Mouse (Mus musculus) lung, adult 2 months (tissue): Measurements from ENCODE around the gene Cenpb. TPM values are rescaled to one million over a fixed set of nuclear protein-coding genes. Genes with fewer than 3 reads are reported as not detected.

ENCODE experiments used
- DNase-seq: peaks from one replicate; pipeline ENCODE4 v3.0.0; 2022
- H3K4me1 ChIP-seq: fragments of 200-500 bp; 2 replicates; pipeline ENCODE4 v1.6.1; 2011; ENCODE audit warnings: low read length; ENCODE audit not compliant: control insufficient read depth, insufficient read depth
- H3K4me3 ChIP-seq: fragments of 200-500 bp; replicated peaks from 2 replicates; pipeline ENCODE3; 2011; ENCODE audit warnings: low read depth, mild to moderate bottlenecking, control low read depth, low read length; ENCODE audit errors: extremely low read depth
- CTCF ChIP-seq: fragments of 200-500 bp; IDR thresholded peaks from 2 replicates; pipeline ENCODE4 v1.5.1; 2011; ENCODE audit warnings: mild to moderate bottlenecking, low read length, control low read depth; ENCODE audit not compliant: insufficient read depth
- POLR2A ChIP-seq: fragments of 200-500 bp; IDR thresholded peaks from 2 replicates; pipeline ENCODE4 v1.6.1; 2011; ENCODE audit warnings: low read depth, mild to moderate bottlenecking, control low read depth, low read length, borderline replicate concordance; ENCODE audit errors: extremely low read depth
- WGBS: fragments of 180-500 bp; shearing (Covaris S2); methylation state at CpG from one replicate; pipeline ENCODE4 v1.1.7; 2018; 5-methylcytosine and 5-hydroxymethylcytosine counted together
- polyA plus RNA-seq: library from polyadenylated mRNA; depleted of rRNA; stranded (reverse); fragments of >200 nt; gene quantifications from 2 replicates; pipeline ENCODE4 v1.2.3, GENCODE M21; 2012

The Cenpb gene
- polyA plus RNA-seq, 1 experiment: 131 TPM

DNA sequence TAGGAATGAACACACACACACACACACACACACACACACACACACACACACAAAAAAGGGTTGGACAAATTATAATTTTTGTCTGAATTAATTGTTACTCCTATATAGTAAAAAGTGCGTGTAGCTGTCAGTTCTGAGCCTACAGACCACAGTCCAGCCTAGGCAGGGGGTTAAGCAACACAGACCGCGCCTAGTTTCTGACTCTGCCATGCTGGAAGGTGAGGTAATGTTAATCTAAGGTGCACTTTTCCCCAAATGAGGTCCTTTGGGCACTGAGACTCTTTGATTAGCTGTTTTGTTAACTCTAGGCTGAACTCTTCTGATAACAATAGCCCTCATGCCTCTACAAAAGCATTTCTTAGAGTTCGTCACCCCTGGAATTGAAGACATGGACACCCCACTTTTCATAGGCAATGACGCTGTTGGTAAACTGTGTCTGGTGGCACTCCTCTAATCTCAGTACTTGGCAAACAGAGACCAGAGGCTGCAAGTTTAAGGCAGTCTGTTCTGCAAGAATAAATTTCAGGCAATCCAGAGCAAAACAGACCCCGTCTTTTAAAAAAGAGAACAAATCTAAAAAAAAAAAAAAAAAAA, 24.0 kb upstream of the Cenpb start:
- DNase-seq: no peak
- WGBS: 54% methylated on average over 6 of the region's 6 CpGs
- H3K4me1 ChIP-seq: peaks cover 13% of the 10 kb centered on the region
- no peak overlapping the region for H3K4me3 ChIP-seq
- TF ChIP-seq POLR2A (no peak), CTCF (no peak)

DNA sequence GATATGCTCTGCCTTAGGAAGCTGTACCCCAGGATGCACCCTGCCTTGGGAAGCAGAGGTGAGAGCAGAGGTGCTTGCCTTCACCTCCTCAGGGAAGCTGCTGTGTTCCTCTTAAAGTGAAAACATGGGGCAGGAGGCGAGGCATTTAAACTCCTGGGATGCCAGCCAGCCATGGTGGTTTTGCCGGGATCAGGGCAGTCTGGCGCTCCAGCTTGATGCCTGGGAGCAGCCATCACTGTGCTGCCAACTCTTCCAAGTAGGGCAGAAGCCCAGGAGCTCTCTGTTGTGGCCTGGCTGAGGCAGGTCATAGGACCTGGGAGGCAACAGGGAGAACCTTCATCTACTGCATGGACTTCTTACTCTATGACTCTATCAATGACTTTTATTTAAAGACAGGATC, 21.4 kb upstream of the Cenpb start:
- no peak overlapping the region for H3K4me3 ChIP-seq
- no peak for DNase-seq
- peaks cover 15% of the 10 kb centered on the region for H3K4me1 ChIP-seq
- TF ChIP-seq CTCF (no peak), POLR2A (no peak)
- WGBS: 81% methylated on average over 3 of the region's 3 CpGs

DNA sequence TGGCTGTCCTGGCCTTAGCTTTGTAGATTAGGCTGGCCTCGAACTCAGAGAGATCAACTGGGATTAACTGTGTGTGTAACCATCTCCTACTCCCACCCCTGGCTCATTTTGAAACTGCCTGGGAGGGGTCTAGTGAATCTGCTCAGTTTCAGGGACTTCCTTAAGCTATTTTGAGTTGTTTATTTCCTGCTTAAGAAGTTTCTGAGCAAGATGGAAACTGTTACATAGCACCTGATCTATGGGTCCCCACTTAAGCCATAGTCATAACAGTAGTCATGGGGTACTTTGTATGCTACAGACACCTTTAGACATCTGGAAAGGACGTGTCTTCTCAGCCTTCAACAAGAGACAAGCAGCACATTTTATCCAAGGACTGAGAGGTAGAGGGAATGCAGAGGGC, 20.8 kb upstream of the Cenpb start:
- Histone ChIP-seq H3K4me3 (no peak overlapping the region), H3K4me1 (peaks cover 15% of the 10 kb centered on the region)
- WGBS: 80% methylated on average over 2 of the region's 2 CpGs
- no peak for DNase-seq
- no peak for TF ChIP-seq POLR2A
- no peak for TF ChIP-seq CTCF

DNA sequence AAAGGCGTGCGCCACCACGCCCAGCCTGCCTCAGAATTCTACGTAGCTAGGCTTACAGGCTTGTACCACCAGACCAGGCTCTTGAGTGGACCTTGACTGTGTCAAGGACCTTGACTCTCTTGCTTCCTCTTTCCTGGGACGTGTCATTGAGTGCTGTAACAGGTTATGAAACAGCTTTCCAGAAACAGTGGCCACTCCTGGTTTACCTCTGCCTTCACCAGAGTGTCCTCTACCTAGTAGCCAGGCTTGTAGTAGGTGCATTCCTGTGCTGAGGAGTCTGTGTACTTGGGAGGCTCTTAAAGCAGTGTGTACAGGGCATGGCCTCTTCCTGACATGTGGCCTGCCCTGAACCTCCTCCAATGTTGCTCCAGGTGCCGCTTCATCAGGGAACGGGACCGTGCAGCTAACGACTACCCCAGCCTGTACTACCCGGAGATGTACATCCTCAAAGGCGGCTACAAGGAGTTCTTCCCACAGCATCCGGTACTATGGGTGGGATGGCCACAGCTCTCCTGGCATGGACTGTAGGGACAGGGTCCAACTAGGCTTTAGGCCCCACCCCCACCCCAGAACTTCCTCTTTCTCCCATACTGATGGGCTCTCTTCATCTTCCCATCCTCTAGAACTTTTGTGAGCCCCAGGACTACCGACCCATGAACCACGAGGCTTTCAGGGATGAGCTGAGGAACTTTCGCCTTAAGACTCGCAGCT, 16.9 kb upstream of the Cenpb start:
- peak overlapping the region; percentile 44 for H3K4me3 ChIP-seq
- TF ChIP-seq CTCF (no peak), POLR2A (peak; percentile 34; the same call in 1 of the 2 replicates)
- H3K4me1 ChIP-seq: peaks cover 2% of the 10 kb centered on the region; the same call in 1 of the 2 replicates
- peak; percentile 63 for DNase-seq
- WGBS: 78% methylated on average over 16 of the region's 16 CpGs

DNA sequence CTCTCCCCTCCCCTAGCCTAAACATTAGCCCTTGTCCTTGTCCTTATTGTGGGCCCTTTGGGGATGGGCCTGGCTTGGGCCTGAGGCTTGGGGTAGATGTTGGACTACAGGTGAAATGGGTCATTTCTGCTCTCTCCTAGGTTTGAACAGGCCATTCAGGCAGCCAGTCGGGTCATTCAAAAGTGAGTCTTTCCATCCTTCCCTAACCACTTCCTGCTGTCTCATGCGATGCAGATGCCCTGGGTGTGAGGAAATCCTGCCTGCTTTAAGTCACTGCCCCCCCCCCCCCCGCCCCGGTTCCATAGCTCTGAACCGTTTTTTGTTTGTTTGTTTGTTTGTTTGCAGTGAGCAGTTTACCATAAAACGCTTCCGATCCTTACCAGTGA, 11.1 kb upstream of the Cenpb start:
- TF ChIP-seq POLR2A: no peak
- TF ChIP-seq CTCF: no peak
- DNase-seq: no peak
- WGBS: 65% methylated on average over 7 of the region's 7 CpGs
- H3K4me3 ChIP-seq: no peak overlapping the region
- peaks cover 21% of the 10 kb centered on the region for H3K4me1 ChIP-seq

DNA sequence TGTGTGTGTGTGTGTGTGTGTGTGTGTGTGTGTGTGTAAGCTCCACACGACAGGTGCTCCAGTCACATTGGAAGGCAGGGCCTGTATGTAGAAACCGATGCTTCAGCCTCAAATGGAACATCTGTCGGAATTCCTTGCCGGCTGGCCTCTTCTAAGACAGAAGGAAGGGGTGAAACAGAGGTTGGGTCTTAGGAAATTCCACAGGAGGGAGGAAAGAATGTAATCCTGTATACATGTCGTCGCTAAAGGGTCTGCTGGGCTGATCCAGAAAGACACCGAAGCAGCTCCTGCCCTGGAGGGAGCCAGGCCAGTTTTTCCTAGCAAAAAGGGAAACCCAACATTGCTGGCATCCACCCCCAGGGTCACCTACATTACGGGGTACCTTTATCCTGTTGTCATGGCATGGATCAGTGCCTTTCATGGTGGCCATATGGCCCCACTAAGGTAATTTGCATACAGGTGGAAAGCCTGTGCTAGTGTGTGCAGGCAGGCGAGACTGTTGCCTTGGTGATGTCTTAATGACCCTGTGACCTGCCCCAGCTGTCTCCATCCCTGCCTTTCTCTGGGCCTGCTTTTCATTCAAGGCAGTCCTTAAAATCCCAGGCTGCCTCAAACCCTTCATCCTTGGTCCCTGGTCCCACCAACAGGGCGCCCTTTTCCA, 10.6 kb upstream of the Cenpb start:
- WGBS: 65% methylated on average over 10 of the region's 10 CpGs
- no peak overlapping the region for H3K4me3 ChIP-seq
- DNase-seq: no peak
- H3K4me1 ChIP-seq: peaks cover 21% of the 10 kb centered on the region
- TF ChIP-seq CTCF: no peak
- no peak for TF ChIP-seq POLR2A

DNA sequence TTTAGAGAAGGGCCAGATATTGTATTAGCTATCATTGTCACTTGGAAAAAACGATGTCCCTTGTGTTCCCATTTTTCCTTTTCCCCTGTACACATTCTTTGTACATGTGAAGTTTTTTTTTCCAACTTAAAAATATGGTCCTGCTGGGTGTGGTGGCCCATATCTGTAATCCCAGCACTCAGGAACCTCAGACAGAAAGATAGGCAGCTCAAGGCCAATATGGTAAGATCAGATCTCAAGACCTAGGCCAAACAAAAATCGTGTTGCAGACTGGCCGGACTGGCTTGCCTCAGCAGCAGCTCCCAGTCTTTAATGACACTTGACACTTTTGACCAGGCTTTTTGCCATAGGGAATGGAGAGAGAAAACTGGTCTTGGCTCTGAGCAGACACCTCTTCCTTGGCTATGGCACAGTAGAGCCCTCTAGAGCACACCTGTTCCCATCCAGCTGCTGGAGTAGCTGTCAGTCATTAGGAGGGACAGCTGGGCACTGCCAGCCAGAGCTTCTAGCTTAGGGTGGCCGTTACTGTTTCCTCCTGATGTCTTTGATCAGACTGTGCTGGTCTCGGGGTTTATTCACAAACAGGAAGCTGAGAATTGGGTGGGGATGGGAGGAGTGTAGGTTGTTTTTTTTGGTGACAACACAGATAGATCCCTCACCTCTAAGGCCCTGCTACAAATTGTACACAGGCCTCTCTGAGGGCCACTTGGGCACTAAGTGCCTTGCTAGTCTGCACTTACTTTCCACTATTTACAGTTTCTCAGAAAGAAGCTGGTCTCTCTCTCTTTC, 9.8 kb upstream of the Cenpb start:
- Histone ChIP-seq H3K4me1 (peaks cover 21% of the 10 kb centered on the region), H3K4me3 (no peak overlapping the region)
- WGBS: 27% methylated on average over 5 of the region's 5 CpGs
- DNase-seq: no peak
- no peak for TF ChIP-seq POLR2A
- TF ChIP-seq CTCF: no peak

DNA sequence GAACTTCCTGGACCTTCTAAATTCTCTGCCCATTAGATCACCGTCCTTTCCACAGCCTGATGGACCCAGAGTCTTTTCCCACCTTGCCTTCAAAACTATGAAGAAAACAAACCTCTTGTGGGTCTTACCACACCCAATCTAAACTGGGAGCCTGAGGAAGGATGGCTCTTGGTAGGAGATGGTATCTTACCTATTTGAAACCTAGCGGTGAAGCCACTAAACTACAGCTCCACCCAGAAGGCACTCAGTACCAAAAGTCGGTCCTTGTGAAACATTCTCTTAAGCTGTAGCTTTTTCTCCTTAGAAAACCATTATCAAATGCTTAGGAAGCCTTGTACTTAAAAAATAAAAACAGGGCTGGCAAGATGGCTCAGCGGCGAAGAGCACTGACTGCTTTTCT, 8.4 kb upstream of the Cenpb start:
- no peak for DNase-seq
- 85% methylated on average over 5 of the region's 5 CpGs for WGBS
- Histone ChIP-seq H3K4me3 (no peak overlapping the region), H3K4me1 (peaks cover 21% of the 10 kb centered on the region)
- TF ChIP-seq POLR2A (no peak), CTCF (no peak)

DNA sequence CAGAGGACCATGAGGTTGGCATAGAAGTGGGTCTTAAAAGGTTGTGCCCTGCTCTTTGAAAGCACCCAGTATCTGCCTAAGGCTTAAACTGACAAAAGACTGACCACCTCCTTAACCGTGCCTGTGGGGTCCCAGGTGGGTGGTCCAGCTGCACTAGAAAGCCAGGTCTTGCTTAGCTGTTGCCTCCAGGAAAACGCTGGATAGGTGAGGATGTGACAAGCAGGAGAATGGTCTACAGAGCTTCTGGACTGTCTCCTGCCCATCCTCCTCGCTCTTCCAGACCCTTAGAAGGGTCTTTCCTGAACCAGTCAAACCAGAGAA, 7.7 kb upstream of the Cenpb start:
- no peak for TF ChIP-seq POLR2A
- TF ChIP-seq CTCF: no peak
- H3K4me1 ChIP-seq: peaks cover 21% of the 10 kb centered on the region
- 47% methylated on average over 3 of the region's 3 CpGs for WGBS
- DNase-seq: no peak
- H3K4me3 ChIP-seq: peak overlapping the region; percentile 85
